Mouse (Mus musculus): ENCODE measurements around the gene Col15a1.

The Col15a1 gene

GRCm38 (mm10) chr4:47228945-47229344 lies 21.0 kb downstream of the Col15a1 start:
- no peak for DNase-seq (ENCODE audit: low read depth, low spot score)

- no peak for DNase-seq (ENCODE audit: low read depth, low spot score)
Observed at GRCm38 (mm10) chr4:47230498-47230897, 22.5 kb downstream of the Col15a1 start.

GRCm38 (mm10) chr4:47231322-47231721 lies 23.4 kb downstream of the Col15a1 start:
- DNase-seq (ENCODE audit: low read depth, low spot score): no peak

GRCm38 (mm10) chr4:47233192-47233835 lies 25.4 kb downstream of the Col15a1 start:
- DNase-seq (ENCODE audit: low read depth, low spot score): no peak

GRCm38 (mm10) chr4:47234667-47235267 lies 26.8 kb downstream of the Col15a1 start:
- DNase-seq (ENCODE audit: low read depth, low spot score): peak; percentile 66

- peak; percentile 20 for DNase-seq (ENCODE audit: low read depth, low spot score)
Observed at GRCm38 (mm10) chr4:47235312-47235711, 27.4 kb downstream of the Col15a1 start.

- no peak for DNase-seq (ENCODE audit: low read depth, low spot score)
Observed at GRCm38 (mm10) chr4:47236104-47236503, 28.1 kb downstream of the Col15a1 start.

GRCm38 (mm10) chr4:47237220-47237619 lies 29.3 kb downstream of the Col15a1 start:
- no peak for DNase-seq (ENCODE audit: low read depth, low spot score)

GRCm38 (mm10) chr4:47239114-47239513 lies 31.2 kb downstream of the Col15a1 start:
- DNase-seq (ENCODE audit: low read depth, low spot score): no peak

- no peak for DNase-seq (ENCODE audit: low read depth, low spot score)
Observed at GRCm38 (mm10) chr4:47240901-47241300, 32.9 kb downstream of the Col15a1 start.

GRCm38 (mm10) chr4:47242127-47242526 lies 34.2 kb downstream of the Col15a1 start:
- no peak for DNase-seq (ENCODE audit: low read depth, low spot score)

GRCm38 (mm10) chr4:47244651-47245050 lies 36.7 kb downstream of the Col15a1 start:
- no peak for DNase-seq (ENCODE audit: low read depth, low spot score)

GRCm38 (mm10) chr4:47245621-47246020 lies 37.7 kb downstream of the Col15a1 start:
- no peak for DNase-seq (ENCODE audit: low read depth, low spot score)

- DNase-seq (ENCODE audit: low read depth, low spot score): peak; percentile 35
Observed at GRCm38 (mm10) chr4:47246811-47247210, 38.9 kb downstream of the Col15a1 start.

GRCm38 (mm10) chr4:47247574-47247973 lies 39.6 kb downstream of the Col15a1 start:
- DNase-seq (ENCODE audit: low read depth, low spot score): no peak

GRCm38 (mm10) chr4:47249193-47249592 lies 41.2 kb downstream of the Col15a1 start:
- DNase-seq (ENCODE audit: low read depth, low spot score): no peak

- peak; percentile 57 for DNase-seq (ENCODE audit: low read depth, low spot score)
Observed at GRCm38 (mm10) chr4:47251069-47251468, 43.1 kb downstream of the Col15a1 start.

GRCm38 (mm10) chr4:47251693-47252435 lies 43.9 kb downstream of the Col15a1 start:
- DNase-seq (ENCODE audit: low read depth, low spot score): no peak

GRCm38 (mm10) chr4:47252627-47253026 lies 44.7 kb downstream of the Col15a1 start:
- DNase-seq (ENCODE audit: low read depth, low spot score): no peak

- peak; percentile 57 for DNase-seq (ENCODE audit: low read depth, low spot score)
Observed at GRCm38 (mm10) chr4:47255641-47256040, 47.7 kb downstream of the Col15a1 start.

GRCm38 (mm10) chr4:47258201-47258600 lies 50.2 kb downstream of the Col15a1 start:
- DNase-seq (ENCODE audit: low read depth, low spot score): no peak

- no peak for DNase-seq (ENCODE audit: low read depth, low spot score)
Observed at GRCm38 (mm10) chr4:47261049-47261448, 53.1 kb downstream of the Col15a1 start.

GRCm38 (mm10) chr4:47261919-47262318 lies 54.0 kb downstream of the Col15a1 start:
- DNase-seq (ENCODE audit: low read depth, low spot score): no peak

Data from forelimb bud, embryonic 11.5 days (tissue).